Mouse (Mus musculus) bone marrow, adult 2 months (tissue): ENCODE data around the gene Vgll3. TPM values are rescaled to one million over a fixed set of nuclear protein-coding genes. Genes with fewer than 3 reads are reported as not detected.

Experiments used
- H3K27ac ChIP-seq: fragments of 200-500 bp; 2 replicates; pipeline ENCODE4 v1.5.1; 2012; ENCODE audit warnings: low read depth, mild to moderate bottlenecking, control low read depth, inconsistent platforms, low read length; ENCODE audit not compliant: control insufficient read depth, poor library complexity, insufficient read depth
- H3K4me1 ChIP-seq: fragments of 200-500 bp; 2 replicates; pipeline ENCODE4 v1.6.1; 2011; ENCODE audit warnings: low read length; ENCODE audit not compliant: control insufficient read depth, insufficient read depth
- H3K4me3 ChIP-seq: fragments of 200-500 bp; replicated peaks from 2 replicates; pipeline ENCODE3; 2011; ENCODE audit warnings: mild to moderate bottlenecking, low read depth, low read length, control low read depth; ENCODE audit not compliant: control insufficient read depth
- CTCF ChIP-seq: fragments of 200-500 bp; IDR thresholded peaks from 2 replicates; pipeline ENCODE4 v1.5.1; 2011; ENCODE audit warnings: low read length, control low read depth; ENCODE audit not compliant: control insufficient read depth, insufficient read depth
- POLR2A ChIP-seq: fragments of 200-500 bp; IDR thresholded peaks from 2 replicates; pipeline ENCODE4 v1.6.1; 2011; ENCODE audit warnings: low read depth, mild to moderate bottlenecking, control low read depth, low read length, borderline replicate concordance; ENCODE audit not compliant: control insufficient read depth
- WGBS: fragments of 180-500 bp; shearing (Covaris S2); methylation state at CpG from one replicate; pipeline ENCODE4 v1.1.7; 2018; 5-methylcytosine and 5-hydroxymethylcytosine counted together
- polyA plus RNA-seq: library from polyadenylated mRNA; stranded (reverse); fragments of >200 nt; gene quantifications from 2 replicates; pipeline ENCODE4 v1.2.4, GENCODE M21; 2011; ENCODE audit warnings: low replicate concordance; ENCODE audit not compliant: missing spikeins, insufficient read depth, insufficient read length

The Vgll3 gene
- polyA plus RNA-seq, 1 experiment: 1.4 TPM

GRCm38 (mm10) chr16:65829096-65829495 lies 14.0 kb downstream of the Vgll3 start:
- Histone ChIP-seq H3K4me3 (no peak overlapping the region), H3K27ac (no peak overlapping the region), H3K4me1 (no peaks in the 10 kb centered on the region)
- 81% methylated on average over 6 of the region's 6 CpGs for WGBS
- TF ChIP-seq POLR2A (no peak), CTCF (no peak)

GRCm38 (mm10) chr16:65834721-65835120 lies 19.7 kb downstream of the Vgll3 start:
- H3K27ac ChIP-seq: no peak overlapping the region
- WGBS: 85% methylated on average over 3 of the region's 3 CpGs
- TF ChIP-seq CTCF (no peak), POLR2A (no peak)
- H3K4me3 ChIP-seq: no peak overlapping the region
- H3K4me1 ChIP-seq: no peaks in the 10 kb centered on the region

DNA sequence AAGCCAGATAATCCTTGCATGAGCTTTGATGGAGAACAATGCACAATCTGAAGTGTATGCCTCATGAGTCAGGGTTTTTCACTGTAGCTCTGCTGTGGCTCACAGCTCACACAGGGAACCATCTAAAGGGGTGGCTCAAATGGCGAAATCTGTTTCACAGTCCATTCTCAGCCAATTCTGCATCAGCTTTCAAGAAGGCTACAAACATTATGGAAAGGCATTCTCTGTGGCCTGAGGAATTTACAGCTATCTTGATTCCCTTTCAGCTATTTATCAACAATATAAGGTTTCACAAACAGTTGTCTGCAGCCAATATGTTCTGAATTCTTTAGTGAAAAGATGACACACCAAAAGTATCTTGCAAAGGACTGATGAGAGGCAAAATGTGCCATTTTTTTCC lies 35.1 kb downstream of the Vgll3 start:
- Histone ChIP-seq H3K4me3 (no peak overlapping the region), H3K4me1 (no peaks in the 10 kb centered on the region), H3K27ac (no peak overlapping the region)
- WGBS: 73% methylated on average over 1 of the region's 1 CpGs
- no peak for TF ChIP-seq POLR2A
- no peak for TF ChIP-seq CTCF

GRCm38 (mm10) chr16:65864471-65864870 lies 49.4 kb downstream of the Vgll3 start:
- no peak overlapping the region for H3K27ac ChIP-seq
- 82% methylated on average over 5 of the region's 5 CpGs for WGBS
- no peaks in the 10 kb centered on the region for H3K4me1 ChIP-seq
- no peak for TF ChIP-seq CTCF
- TF ChIP-seq POLR2A: no peak
- no peak overlapping the region for H3K4me3 ChIP-seq

DNA sequence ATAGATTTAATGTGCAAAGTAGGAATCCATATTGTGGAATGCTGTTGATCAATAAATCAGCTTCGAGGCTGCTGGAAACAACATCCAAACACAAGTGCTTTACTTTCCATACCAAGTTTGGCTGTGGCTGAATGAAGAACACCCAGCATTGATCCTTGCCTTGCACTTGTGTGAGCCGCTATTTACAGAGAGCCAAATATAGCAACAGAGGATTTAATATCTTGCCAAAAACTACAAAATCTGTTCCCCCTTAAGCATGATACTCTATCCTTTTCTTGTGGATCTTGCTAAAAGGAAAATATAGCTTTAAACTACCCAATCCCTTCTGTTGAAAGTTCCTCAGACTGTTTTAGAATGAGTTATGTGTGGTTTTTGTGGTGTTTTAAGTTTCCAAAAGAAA lies 52.9 kb downstream of the Vgll3 start:
- H3K4me1 ChIP-seq: no peaks in the 10 kb centered on the region
- no peak overlapping the region for H3K4me3 ChIP-seq
- 67% methylated on average over 2 of the region's 2 CpGs for WGBS
- no peak overlapping the region for H3K27ac ChIP-seq
- TF ChIP-seq CTCF: no peak
- TF ChIP-seq POLR2A: no peak

GRCm38 (mm10) chr16:65868933-65869332 lies 53.9 kb downstream of the Vgll3 start:
- Histone ChIP-seq H3K4me3 (no peak overlapping the region), H3K27ac (no peak overlapping the region), H3K4me1 (no peaks in the 10 kb centered on the region)
- 77% methylated on average over 2 of the region's 2 CpGs for WGBS
- TF ChIP-seq POLR2A (no peak), CTCF (no peak)

- TF ChIP-seq CTCF (no peak), POLR2A (no peak)
- no peak overlapping the region for H3K4me3 ChIP-seq
- H3K27ac ChIP-seq: no peak overlapping the region
- 77% methylated on average over 4 of the region's 4 CpGs for WGBS
- no peaks in the 10 kb centered on the region for H3K4me1 ChIP-seq
Observed at GRCm38 (mm10) chr16:65888940-65889339, 73.9 kb downstream of the Vgll3 start.
